Mouse (Mus musculus) cerebellum, postnatal 25 days (tissue): ENCODE measurements around the gene Srd5a1.
A peak's percentile ranks its signal among the peaks of the same experiment; 100 is the strongest.

Experiments used
- DNase-seq, 2 experiments: peaks; one replicate each; pipeline ENCODE4 v3.0.0; 2021; ENCODE audit warnings: mixed read lengths in 2 of 2

Srd5a1 gene

GRCm38 (mm10) chr13:69536021-69536420 lies 75.2 kb downstream of the Srd5a1 start:
- DNase-seq, result no peak

GRCm38 (mm10) chr13:69534654-69535551 lies 76.3 kb downstream of the Srd5a1 start:
- DNase-seq, result peak; percentile 99 to 100

GRCm38 (mm10) chr13:69534334-69534653 lies 76.9 kb downstream of the Srd5a1 start, which contains the start of gene Tent4a:
Gene Tent4a, minus strand, starts transcription at chr13:69534617.
- DNase-seq, result no peak

DNA sequence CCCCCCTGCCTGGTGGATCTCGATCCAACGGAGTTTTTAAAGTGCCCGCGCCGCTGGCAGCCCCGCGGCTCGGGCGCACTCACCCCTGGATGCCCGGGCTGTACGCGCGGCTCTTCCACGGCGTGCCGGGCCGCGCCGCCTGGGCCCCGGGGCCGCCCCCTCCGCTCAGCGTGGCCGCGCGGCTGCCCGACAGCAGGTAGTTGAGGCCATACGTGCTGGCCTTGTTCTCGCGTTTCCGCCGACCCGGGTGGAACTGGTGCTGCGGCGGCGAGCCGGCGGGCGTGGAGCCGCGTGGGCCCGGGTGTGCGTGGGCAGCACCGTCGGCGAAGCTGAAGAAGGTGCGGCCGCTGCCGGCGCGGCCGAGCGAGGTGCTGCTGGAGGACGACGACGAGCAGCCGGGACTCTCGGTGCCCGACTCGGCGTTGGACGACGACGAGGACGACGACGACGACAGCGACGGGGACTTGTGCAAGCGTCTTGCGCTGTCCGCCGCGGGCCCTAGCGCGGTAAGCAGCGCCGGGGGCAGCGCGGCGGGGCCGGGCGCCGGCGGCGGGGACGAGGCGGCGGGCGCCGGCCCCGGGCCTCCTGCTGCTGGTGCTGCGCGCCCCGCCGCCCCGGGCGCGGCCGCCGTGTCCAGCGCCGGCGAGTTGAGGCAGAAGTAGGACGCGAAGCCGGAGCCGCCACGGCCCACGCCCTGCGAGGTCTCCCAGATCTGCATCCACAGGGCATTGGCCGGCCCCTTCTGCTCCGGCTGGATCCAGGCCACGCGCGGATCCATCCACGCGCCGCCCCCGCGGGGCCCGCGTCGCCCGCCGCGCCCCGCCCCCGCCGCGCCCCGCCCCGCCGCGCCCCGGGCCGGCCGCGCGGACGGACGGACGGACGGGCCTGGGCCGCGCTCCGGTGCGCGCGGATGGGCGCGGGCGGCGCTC lies 77.6 kb downstream of the Srd5a1 start, which contains the start of gene Nsun2:
Gene Nsun2 (plus strand): TSS at position 342 of the 929 bp plus-strand sequence.
- peak; percentile 81 to 89 for DNase-seq

- no peak for DNase-seq
Observed at GRCm38 (mm10) chr13:69532893-69533404, 78.3 kb downstream of the Srd5a1 start.

- DNase-seq, result peak; percentile 38 to 53
Observed at GRCm38 (mm10) chr13:69532101-69532892, 78.9 kb downstream of the Srd5a1 start.

DNA sequence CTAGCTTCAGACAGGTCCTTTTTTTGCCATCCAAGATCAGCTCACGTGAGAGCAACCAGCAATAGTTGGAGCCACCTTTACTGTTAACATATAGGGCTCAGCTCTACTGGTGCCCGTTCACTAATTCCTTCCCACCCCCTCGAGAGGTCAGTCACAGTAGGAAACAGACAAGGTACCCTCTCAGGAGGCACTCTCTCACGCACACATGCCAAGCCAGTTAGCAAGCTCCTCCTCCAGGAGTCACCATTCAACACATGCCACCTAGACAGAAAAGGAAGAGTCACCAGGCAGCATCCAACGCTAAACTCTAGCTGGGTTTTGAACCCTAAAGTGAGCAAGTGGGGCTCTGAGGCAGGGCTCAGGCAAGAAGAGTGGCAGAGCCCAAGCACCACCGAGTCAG lies 79.8 kb downstream of the Srd5a1 start:
- no peak for DNase-seq

- no peak for DNase-seq
Observed at GRCm38 (mm10) chr13:69530951-69531350, 80.3 kb downstream of the Srd5a1 start.

- peak; percentile 67 to 70 for DNase-seq
Observed at GRCm38 (mm10) chr13:69530156-69530555, 81.1 kb downstream of the Srd5a1 start.

GRCm38 (mm10) chr13:69528531-69528930 lies 82.7 kb downstream of the Srd5a1 start:
- DNase-seq, result no peak

DNA sequence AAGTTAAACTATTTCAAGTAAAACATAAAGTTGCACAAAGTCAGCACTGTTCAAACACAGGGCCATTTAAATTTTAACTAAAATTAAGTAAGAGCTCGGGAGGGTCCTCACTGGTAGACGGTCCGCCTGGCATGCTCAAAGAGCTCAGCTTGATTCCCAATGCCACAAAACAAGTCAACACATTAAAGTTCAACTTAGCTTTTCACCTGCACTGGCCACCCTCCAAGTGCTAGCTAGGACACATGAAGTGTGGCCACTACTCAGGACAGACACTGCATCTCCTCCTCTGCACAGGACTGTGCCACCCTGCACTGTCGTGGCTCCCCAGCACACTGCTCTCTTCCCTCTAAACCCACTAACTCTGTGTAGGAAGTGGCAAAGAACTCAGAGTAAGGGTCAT lies 85.4 kb downstream of the Srd5a1 start:
- no peak for DNase-seq

- DNase-seq, result peak; percentile 51 to 56
Observed at GRCm38 (mm10) chr13:69524158-69524530, 87.1 kb downstream of the Srd5a1 start.
